Mouse (Mus musculus) cerebellum, adult 9-10 months (tissue): Measurements from ENCODE around the gene Trmt6.

ENCODE experiments used
- DNase-seq: peaks from one replicate; pipeline ENCODE4 v3.0.0; 2022

The Trmt6 gene

GRCm38 (mm10) chr2:132815608-132816314, at the start of gene Trmt6, which contains the start of gene Mcm8:
Trmt6 (minus strand) TSS chr2:132816055.
Mcm8 (plus strand) TSS chr2:132816141.
- peak; percentile 90 for DNase-seq

GRCm38 (mm10) chr2:132863325-132863724, 47.5 kb upstream of the Trmt6 start:
- DNase-seq, result no peak

- no peak for DNase-seq
These were observed 45.6 kb upstream of the Trmt6 start for GRCm38 (mm10) chr2:132861456-132861855.

DNA sequence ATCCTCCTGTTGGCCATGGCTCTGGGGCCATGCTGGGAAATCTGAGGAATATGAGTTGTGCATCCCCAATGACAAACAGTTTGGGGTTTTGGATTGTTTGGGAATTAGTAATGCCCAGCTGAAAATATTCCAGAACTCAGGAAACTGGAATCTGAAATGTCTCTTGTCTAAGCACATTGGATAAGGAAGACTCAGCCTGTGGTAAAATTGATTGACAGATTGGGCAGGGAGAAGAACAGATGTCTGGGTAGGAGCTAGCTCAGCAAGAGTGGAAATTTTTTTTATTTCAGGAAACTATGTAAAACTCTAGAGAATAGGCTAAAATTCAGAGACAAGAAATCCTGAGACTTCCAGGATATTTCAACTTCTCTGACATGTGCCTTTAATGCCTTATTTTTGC, 44.6 kb upstream of the Trmt6 start:
- DNase-seq, result no peak

DNA sequence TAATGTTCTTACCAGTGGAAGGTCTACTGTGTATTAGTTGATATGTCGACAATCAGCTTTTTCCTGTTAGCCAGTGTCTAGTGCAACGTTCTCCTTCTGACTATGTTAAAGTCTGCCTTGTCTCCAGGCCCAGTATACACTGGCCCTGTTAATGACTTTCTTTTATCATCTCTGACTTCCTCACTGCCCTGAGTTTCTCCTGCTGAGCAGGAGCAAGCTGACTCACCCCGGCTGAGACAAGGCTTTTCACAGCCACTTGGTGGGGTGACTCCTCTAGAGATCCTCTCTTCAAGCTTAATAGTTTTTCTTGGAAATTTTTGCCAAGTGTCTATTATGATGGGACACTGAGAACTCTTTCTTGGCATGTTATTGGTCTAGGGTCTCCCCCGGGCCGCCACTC, 40.5 kb upstream of the Trmt6 start:
- DNase-seq, result no peak

- DNase-seq, result no peak
These were observed 37.2 kb upstream of the Trmt6 start for GRCm38 (mm10) chr2:132853051-132853450.

GRCm38 (mm10) chr2:132849141-132849540, 33.3 kb upstream of the Trmt6 start:
- DNase-seq, result no peak

GRCm38 (mm10) chr2:132848361-132848760, 32.5 kb upstream of the Trmt6 start:
- DNase-seq, result no peak

- DNase-seq, result peak; percentile 18
These were observed 31.7 kb upstream of the Trmt6 start for GRCm38 (mm10) chr2:132847581-132847980.

- DNase-seq, result peak; percentile 98
These were observed 30.8 kb upstream of the Trmt6 start, which contains the start of gene Crls1 for GRCm38 (mm10) chr2:132846407-132847358. Crls1 (plus strand) TSS chr2:132846666.

DNA sequence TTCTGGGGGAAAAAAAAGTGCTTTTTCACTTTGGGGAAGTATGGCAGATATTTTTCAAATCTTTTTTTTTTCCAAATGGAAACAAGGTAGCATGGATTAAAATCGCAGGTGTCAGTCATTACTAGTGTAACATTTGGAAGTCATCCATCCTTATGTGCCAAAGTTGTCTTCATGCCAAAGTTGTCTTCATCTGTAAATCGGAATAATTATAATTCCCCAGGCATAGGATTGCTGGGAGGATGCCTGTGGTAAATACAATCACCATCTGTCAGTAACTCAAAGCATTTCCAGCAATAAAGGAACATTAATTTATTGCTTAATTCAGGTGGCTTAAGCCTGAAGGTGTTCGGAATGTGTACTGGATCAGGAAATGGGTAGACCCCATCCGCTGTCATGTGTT, 25.2 kb upstream of the Trmt6 start:
- DNase-seq, result peak; percentile 68

DNA sequence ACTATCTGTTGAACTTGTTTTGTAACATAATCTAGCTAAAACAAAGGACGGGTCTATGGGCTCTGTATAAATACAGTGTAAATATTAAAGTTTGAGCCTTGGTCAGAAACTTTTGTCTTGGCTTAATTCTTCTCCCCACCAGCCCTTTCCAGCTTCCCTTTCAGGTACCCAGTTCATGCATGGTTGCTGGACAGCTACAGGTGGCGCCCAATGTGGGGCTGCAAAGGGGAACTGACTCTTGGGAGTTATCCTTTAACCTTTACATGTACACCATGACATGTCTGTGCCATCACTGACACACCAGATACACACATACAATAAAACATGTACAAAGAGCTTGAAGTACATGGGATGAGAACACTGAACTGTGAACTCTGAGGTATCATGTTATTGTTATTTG, 12.9 kb downstream of the Trmt6 start:
- DNase-seq, result no peak

DNA sequence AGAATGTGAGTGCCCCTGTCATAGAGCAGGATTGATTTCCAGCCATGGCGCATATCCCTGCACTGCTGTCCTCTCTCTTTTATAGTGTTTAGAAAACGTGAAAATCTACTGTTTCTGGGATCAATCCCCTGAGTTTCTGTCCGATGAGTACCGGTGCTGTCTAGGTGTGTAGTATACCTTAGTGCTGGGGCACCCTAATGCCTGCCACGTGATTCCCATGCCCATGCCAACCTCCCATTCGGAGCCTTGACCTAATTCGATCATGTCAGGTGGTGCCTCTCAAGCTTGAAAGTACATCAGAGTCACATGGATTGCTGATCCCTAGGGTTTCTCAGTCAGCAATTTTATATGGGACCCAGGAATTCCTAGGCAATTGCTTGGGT, 21.7 kb downstream of the Trmt6 start:
- peak; percentile 65 for DNase-seq

DNA sequence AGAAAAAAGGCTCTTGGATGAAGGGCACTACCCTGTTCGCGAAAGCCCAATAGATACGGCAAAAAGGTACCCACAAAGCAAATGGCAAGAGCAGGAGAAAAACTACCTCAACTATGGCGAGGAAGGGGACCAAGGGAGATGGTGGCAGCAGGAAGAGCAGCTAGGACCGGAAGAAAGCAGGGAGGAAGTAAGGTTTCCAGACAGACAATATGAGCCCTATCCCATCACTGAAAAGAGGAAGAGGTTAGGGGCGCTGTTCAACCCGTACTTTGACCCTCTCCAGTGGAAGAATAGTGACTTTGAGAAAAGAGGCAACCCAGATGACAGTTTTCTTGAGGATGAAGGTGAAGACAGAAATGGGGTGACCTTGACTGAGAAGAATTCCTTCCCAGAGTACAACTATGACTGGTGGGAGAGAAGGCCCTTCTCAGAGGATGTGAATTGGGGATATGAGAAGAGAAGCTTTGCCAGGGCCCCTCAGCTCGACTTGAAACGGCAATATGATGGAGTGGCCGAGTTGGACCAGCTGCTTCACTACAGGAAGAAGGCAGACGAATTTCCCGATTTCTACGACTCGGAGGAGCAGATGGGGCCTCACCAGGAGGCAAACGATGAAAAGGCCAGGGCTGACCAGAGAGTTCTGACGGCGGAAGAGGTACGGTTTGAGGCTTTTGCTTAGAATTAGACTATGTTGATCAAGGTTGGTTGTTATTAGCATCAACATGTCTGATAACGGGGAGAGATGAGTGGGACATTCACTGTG, 22.2 kb downstream of the Trmt6 start:
- DNase-seq, result peak; percentile 89

GRCm38 (mm10) chr2:132784039-132784438, 31.8 kb downstream of the Trmt6 start:
- peak; percentile 86 for DNase-seq

DNA sequence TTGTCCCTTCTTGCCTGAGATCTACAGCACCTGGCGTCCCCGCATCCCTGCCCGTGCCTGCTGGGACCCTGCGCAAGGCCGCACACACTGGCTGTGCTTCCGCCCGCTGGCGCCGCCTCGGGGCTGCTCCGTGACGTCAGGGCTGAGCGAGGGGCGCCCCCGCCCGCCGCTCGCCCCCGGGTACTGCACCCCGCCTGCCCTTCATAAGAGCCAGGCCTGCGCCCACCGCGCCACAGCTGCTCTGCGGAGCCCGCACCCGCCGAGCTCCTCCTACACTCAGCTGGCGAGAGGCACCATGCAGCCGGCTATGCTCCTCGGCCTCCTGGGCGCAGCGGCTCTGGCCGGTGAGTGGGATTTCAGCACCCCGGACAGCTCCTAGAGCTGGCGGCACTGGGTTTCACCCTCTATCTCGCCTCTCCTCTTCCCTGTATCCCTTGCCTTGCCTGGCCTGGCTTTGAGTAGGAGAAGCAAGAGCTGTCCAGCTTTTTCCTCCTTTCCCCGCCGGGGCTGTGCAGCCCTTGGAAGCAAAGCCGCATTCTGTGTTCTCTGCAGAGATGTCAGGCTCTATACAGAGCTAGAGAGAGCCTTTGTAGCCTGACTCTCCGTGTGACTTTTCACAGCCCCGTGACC, 34.3 kb downstream of the Trmt6 start:
- peak; percentile 89 for DNase-seq

DNA sequence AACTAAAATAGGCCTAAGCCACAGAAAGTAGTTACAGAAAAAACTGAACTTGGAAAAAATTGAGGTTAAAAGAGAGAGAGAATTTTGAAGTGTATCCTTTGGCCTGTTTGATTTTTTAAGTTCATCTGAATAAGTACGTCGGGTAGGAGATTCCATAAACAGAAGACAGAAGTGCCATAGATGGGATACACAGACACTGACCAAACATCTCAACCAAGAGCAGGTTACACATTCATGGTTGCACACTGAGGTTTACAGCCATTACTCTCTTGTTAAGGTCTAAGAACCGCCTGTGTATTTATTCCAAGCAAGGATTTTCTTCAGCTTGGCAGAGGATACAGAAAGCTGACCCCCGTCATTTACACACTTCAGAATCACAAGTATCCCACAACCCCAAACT, 34.9 kb downstream of the Trmt6 start, which contains the start of gene Chgb:
TSS of gene Chgb (plus strand) at position 301 of the 400 bp plus-strand sequence.
- no peak for DNase-seq

- no peak for DNase-seq
These were observed 45.0 kb downstream of the Trmt6 start for GRCm38 (mm10) chr2:132770822-132771221.

- no peak for DNase-seq
These were observed 57.9 kb downstream of the Trmt6 start for GRCm38 (mm10) chr2:132757911-132758310.
